Mouse (Mus musculus) layer of hippocampus, adult 2 months (tissue): ENCODE results near the gene Ndufaf2. TPM values are rescaled to one million over a fixed set of nuclear protein-coding genes. Genes with fewer than 3 reads are reported as not detected.

Experiments used
- DNase-seq, 2 experiments: peaks; one replicate each; pipeline ENCODE4 v3.0.0; 2022; ENCODE audit warnings: low spot score in 2 of 2
- H3K27ac ChIP-seq: fragments of 200-600 bp; 2 replicates; pipeline ENCODE4 v1.8.1; 2022
- H3K4me3 ChIP-seq: fragments of 200-600 bp; 2 replicates; pipeline ENCODE4 v1.8.1; 2022; ENCODE audit warnings: mild to moderate bottlenecking
- CTCF ChIP-seq: fragments of 200-600 bp; conservative IDR thresholded peaks from 2 replicates; pipeline ENCODE4 v1.8.1; 2022; ENCODE audit warnings: antibody characterized with exemption, mild to moderate bottlenecking, moderate library complexity
- total RNA-seq, 2 experiments: library from RNA; stranded (reverse); gene quantifications; 2 replicates each; pipeline ENCODE4 v1.2.3; 2021

Ndufaf2 gene
- total RNA-seq, 2 experiments from 2014 or later, result 21.5 to 24.2 TPM

DNA sequence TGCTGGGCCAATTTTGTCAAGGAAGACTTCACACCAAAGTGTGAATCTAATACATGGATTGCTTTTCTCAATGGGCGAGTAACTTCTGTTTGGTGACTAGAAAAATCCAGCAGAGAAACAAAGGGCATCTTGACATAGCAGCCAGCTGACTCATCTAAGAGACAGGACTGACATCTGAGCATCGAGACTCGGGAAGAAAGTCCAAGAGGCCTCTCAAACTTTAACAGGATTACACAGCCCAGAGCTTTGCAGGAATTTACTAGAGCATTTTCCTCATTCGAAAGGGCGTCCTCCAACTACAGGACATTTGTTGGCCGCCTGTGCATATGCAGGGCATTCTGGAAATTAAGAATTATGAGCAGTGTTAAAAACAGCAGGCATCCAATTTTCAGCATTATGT lies 119.0 kb downstream of the Ndufaf2 start:
- no peak for DNase-seq
- no peak overlapping the region for H3K4me3 ChIP-seq
- no peak overlapping the region for H3K27ac ChIP-seq
- TF ChIP-seq CTCF, result no peak

DNA sequence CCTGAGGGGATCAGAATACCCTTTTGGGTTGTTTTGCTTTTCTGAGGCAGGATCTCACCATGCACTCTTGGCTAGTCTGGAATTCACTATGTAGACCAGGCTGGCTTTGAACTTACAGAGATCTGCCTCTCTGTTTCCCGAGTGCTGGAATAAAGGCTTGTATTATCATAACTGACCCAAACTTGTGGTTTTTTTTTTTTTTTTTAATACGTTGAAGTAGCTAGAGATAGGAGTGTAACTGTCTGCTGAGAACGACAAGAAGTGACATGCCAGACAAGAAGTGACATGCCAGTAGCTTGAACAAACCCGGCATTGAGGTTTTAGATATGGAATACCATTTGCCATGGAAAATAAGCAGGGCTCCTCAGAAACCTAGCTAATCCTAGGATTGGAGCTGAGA lies 125.6 kb downstream of the Ndufaf2 start:
- Histone ChIP-seq H3K4me3 (no peak overlapping the region), H3K27ac (no peak overlapping the region)
- TF ChIP-seq CTCF, result no peak
- DNase-seq, result no peak

DNA sequence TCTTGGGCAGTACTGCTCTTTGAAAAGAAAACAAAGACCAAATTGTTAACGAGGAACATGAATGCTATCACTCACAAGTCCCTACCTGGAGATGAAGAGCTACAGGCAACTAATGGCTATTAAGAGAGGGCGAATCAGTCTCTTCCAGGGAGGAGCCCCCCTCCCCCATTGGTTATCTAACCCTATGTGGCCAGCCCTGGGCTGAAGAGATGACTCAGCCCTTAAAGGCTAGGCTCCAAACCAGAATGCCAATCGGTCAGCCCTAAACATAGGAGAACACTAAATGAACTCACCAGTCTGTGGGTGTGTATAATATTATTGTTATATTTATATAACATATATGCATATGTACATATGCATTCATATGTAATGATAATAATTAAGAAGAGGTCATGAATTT lies 132.6 kb downstream of the Ndufaf2 start:
- H3K27ac ChIP-seq, result no peak overlapping the region
- no peak for TF ChIP-seq CTCF
- no peak overlapping the region for H3K4me3 ChIP-seq
- DNase-seq, result no peak

DNA sequence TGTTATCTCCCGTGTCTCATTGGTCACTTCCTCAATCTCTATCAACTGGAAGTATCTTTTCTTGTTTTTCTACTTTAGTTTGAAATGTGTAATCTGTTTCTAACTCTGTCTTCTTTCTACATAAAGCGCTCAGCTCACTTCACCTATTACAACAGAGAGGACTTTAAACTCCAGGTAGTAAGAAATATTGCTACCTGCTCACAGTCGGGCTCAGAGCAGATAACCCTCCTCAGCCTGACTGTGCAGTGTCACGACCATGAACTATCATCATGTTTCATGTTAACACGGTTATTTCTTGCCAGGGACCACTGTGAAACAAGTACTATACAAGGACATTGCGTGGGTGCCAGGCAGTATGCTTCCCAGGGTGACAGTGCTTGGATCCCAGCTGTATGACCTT lies 141.1 kb downstream of the Ndufaf2 start:
- Histone ChIP-seq H3K4me3 (no peak overlapping the region), H3K27ac (no peak overlapping the region)
- no peak for DNase-seq
- no peak for TF ChIP-seq CTCF

DNA sequence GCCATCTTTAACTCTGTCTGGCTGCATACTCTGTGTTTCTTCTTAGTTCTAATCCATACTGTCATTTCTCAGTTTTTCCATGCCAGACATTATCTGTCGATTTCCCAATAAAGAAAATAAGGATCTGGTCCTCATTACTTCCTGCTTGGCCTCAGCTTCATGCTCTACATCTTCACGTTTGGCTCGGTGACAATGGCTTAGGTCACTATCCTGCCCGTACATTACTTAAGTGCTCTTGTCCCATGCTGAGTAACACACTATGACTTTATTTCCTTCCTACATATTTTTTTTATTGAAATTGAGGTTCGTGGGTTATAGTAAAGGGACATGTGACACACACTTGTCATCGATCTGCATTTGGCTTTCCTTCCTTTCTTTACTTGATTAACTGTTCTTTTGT lies 143.3 kb downstream of the Ndufaf2 start:
- H3K27ac ChIP-seq, result no peak overlapping the region
- no peak for DNase-seq
- no peak overlapping the region for H3K4me3 ChIP-seq
- no peak for TF ChIP-seq CTCF

DNA sequence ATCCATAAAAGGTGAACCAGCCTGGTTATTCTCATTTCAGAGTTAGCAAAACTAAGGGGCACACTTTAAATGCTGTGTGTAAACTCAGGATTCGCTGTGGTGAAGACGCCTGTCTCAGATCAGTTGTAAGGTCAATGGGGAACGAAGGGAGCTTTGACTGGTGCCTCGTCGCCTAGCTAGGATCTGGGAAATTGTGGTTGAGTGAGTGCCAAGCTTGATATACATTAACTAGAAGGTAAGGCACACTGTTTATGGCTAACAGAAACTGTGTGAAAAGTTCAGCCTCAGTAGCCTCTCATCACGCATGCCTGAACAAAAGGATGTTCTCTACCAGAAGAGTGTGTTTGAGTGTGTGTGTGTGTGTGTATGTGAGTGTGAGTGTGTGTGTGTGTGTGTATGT lies 144.6 kb downstream of the Ndufaf2 start:
- no peak overlapping the region for H3K27ac ChIP-seq
- no peak for DNase-seq
- no peak for TF ChIP-seq CTCF

DNA sequence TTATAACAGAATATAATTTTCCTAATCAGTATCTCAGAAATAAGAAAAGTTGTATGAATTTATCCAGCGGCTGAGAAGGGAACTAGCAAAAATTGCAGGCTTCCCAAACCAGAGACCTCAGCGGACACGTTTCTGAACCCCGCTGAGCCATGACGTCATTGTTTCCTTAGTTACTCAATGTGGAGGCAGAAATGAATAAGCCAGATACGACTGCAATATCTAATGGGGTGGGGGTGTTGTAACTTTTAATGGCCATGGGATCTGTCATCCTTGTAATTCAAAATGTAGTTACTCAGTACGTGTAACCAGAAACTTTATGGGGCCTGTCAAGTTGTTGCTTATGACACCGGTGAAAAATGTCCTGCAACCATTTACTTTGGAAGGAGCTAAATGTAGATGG lies 145.3 kb downstream of the Ndufaf2 start:
- no peak overlapping the region for H3K4me3 ChIP-seq
- no peak for TF ChIP-seq CTCF
- DNase-seq, result no peak
- H3K27ac ChIP-seq, result no peak overlapping the region

More for the DNA sequence above, 144.6 kb downstream of the Ndufaf2 start:
- no peak overlapping the region for H3K4me3 ChIP-seq

DNA sequence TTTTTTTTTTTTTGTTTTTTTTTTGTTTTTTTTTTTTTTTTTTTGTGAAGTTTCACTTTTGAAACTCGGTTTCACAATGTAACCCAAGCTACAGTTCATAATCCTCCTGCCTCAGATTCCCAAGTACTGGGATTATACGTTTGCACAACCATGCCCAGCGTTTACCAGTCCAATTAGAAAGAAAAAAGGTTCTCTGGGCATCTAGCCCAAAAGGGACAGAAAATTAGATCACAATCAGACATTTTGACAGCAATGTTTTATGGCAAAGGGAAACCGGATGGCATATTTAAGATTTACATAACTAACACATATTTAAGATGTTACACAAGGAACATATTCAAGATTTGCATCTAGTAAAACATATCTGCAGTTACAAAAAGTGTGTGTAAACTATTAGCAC lies 150.6 kb downstream of the Ndufaf2 start:
- Histone ChIP-seq H3K4me3 (no peak overlapping the region), H3K27ac (no peak overlapping the region)
- TF ChIP-seq CTCF, result no peak
- no peak for DNase-seq

DNA sequence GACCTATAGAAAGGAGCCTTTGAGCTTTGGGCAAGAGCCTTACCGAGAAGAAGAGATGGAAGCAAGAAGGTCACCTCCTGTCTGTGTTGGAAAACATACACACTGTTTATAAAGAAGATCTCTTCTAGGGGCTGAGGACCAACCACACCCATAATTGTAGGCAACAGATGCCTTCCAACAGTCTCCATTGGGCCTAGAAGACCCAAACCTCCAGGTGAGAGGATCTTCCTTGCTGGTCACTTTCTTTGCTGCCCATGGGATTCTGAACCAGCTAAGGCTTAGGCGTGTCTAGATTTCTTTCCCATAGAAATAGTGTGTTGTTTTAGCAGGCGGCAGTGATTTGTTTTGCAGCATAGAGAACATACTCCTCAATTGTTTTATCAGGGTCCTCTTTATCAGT lies 162.1 kb downstream of the Ndufaf2 start:
- no peak overlapping the region for H3K4me3 ChIP-seq
- no peak overlapping the region for H3K27ac ChIP-seq
- no peak for TF ChIP-seq CTCF
- no peak for DNase-seq

DNA sequence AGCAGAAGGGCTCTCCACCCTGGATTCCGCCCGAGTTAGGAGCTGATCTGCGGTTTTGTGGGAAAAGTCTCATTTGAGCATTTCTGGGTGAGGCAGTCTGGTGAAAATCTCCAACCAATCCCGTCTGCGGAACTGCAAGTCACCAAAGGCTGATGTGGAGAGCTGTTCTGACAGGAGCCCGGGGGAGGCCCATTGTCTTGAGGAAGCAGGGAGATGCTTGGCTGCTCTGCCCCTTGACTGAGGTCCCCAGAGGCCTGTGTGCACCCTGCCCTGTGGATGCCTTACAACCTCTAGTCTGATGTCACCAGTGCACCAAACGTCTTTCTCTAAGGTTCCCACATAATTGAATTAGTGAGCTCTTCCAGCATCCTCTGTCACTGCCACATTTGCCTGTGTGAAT lies 163.2 kb downstream of the Ndufaf2 start:
- DNase-seq, result no peak
- Histone ChIP-seq H3K27ac (no peak overlapping the region), H3K4me3 (no peak overlapping the region)
- no peak for TF ChIP-seq CTCF

DNA sequence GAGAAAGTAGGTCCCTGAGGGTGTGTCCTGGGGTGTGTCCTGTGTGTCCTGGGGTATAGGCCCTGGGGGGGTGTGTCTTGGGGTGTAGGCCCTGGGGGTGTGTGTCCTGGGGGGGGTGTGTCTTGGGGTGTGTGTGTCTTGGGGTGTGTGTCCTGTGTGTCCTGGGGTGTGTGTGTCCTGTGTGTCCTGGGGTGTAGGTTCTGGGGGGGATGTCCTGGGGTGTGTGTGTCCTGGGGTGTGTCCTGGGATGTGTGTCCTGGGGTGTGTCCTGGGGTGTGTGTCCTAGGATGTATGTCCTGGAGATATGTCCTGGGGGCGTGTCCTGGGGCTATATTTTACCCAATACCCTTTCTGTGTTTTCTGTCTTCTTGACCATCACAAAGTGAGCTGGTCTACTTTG lies 165.8 kb downstream of the Ndufaf2 start:
- TF ChIP-seq CTCF, result no peak
- no peak for DNase-seq
- Histone ChIP-seq H3K27ac (no peak overlapping the region), H3K4me3 (no peak overlapping the region)

DNA sequence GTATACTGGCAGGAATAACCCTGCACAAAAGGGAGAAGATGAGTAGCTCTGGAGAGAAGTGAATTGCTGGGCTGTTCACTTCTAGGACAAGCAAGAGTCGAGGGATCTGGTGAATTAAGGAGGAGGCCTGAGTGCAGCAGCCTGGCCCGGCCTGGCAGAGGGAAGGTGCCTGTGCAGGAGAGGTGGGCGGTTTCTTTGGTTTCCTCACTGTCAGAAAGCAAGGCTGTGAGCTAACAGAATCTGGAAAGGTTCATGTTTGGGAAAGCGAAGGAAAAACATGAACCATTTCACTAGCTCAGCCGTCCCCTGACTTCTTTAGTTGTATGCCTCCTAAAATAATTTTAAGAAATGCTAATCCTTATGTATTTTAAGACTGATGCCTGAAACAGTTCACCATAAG lies 173.8 kb downstream of the Ndufaf2 start:
- no peak for TF ChIP-seq CTCF
- DNase-seq, result no peak
- H3K27ac ChIP-seq, result no peak overlapping the region
- H3K4me3 ChIP-seq, result no peak overlapping the region

DNA sequence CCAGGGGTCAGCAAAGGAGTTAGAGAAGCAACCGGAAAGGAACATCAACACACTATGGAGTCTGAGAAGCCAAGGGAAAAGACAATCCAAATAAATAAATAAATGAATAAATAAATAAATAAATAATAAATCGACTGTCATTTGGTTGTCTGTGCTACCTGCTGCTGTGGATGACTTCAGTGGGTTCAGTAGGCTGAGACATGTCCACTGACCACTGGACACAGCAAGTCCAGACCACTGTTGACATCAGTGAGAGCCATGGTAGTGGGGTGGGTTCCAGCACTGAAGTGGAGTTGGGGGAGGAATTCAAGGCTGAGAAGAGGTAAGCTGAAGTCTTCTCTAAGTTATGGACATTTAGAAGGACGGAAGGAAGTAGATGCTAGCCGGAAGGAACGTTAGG lies 174.2 kb downstream of the Ndufaf2 start:
- no peak overlapping the region for H3K4me3 ChIP-seq

DNA sequence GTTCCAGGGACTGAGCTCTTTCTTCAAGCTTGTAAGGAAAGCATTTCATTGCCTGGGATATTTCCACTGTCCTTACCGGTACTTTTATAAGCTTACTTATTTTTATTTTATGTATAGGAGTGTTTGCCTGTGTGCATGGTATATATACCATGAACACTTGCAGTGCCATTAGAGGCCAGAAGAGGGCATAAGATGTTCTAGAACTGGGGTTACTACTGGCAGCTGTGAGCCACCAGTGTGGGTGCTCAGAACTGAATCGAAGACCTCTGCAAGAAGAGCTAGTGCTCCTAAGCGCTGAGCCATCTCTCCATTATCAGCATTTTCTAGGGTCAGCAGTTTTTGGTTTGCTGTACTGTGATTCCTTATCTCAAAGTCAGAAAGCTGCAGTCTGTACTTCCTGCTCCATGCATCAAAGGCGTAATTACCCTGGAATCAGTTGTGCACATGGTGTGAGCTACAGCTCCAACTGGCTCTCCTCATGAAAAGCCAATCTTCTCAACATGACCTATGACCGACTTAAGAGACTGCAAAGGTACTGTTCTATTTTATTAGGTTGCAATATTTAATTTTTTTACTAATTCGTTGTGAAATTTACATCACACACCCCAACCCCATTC lies 175.1 kb downstream of the Ndufaf2 start:
- no peak for DNase-seq
- H3K4me3 ChIP-seq, result no peak overlapping the region
- peak; percentile 49 for TF ChIP-seq CTCF

More for the DNA sequence above, 174.2 kb downstream of the Ndufaf2 start:
- H3K27ac ChIP-seq, result no peak overlapping the region
- TF ChIP-seq CTCF, result no peak
- DNase-seq, result no peak

DNA sequence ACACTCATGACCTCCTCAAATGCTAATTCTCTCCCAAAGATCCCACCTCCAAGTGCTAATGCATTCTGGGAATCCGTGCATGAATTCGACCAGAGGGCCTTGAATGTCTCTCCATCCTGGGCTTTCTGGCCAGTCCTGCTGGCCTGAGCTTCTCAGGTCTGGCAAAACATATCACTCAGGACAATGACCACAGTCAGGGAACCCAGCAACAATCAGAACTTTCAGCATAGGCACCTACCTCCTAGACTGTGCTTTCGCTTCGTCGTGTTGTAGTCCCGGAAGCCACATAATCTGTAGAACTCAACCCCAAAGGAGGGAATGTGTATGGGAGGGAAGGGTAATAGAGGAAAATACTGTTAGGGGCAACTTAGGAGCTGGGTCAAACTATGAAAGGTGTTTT lies 179.0 kb downstream of the Ndufaf2 start:
- Histone ChIP-seq H3K27ac (no peak overlapping the region), H3K4me3 (no peak overlapping the region)
- TF ChIP-seq CTCF, result no peak
- DNase-seq, result no peak

More for the DNA sequence above, 175.1 kb downstream of the Ndufaf2 start:
- H3K27ac ChIP-seq, result no peak overlapping the region
